Mouse (Mus musculus) embryo, embryonic 9.5 days (tissue): ENCODE measurements around the gene Pot1a.
A peak's percentile ranks its signal among the peaks of the same experiment; 100 is the strongest.

Source experiments
- DNase-seq: peaks from one replicate; pipeline ENCODE4 v3.0.0-alpha.2; 2017; ENCODE audit errors: extremely low spot score

Gene Pot1a

GRCm38 (mm10) chr6:25808806-25809495, at the start of gene Pot1a:
Pot1a (minus strand) TSS chr6:25809246.
- peak; percentile 95 for DNase-seq

DNA sequence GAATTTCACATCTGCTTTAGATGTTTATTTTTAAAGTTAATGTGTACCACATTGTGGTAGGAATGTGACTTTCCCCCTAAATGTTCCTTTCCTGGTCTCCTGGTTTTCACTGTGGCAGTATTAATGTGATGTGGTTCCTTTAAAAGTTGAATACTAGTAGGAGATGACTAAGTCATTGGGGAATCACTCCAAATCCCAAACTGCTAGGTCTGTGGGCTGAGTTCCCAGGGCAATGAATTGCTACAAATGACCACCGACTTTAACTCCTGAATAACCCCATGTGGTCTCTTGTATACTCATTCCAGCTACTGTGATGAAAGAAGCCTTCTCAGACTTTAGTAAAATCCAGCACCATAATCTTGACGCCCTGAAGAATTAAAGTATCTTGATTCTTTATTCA, 27.2 kb upstream of the Pot1a start:
- DNase-seq: no peak

DNA sequence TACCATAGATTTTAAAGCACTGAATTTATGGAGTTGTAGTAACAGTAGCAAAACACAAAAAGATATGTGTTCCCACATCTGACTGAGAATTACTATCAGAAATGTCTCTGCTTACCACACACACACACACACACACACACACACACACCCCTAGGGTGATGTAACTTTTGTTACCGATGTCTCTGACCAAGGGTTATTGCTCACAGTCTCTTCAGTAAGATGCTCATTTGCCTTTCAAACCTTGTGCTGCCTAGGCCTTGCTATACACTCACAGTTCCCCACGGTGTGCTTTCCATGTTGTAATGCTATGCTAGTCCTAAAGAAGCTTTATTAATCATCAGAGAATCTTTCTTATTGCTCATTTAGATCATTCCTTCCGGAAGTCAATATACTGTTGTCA, 3.0 kb downstream of the Pot1a start:
- DNase-seq: no peak

GRCm38 (mm10) chr6:25802269-25802668, 6.8 kb downstream of the Pot1a start:
- DNase-seq: no peak

- DNase-seq: no peak
These were observed 7.8 kb downstream of the Pot1a start for GRCm38 (mm10) chr6:25801230-25801629.

DNA sequence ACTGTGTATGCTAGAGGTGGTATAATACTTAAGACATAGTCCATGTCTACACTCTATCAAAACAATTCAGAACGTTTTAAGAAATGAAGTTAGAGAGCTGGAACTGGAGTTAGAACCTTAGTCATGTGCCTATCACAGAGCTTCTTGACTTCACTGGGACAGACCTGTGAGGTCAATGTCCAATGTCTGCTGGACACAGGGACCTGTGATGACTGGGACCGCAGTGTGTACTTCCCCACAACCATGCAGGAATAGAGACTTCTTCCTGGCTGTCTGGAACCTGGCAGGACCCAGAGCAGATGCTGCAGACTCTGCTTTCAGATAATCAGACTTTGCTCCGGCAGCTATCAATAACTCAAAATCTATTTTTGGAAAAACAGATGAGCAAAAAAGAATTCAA, 40.8 kb downstream of the Pot1a start:
- no peak for DNase-seq

DNA sequence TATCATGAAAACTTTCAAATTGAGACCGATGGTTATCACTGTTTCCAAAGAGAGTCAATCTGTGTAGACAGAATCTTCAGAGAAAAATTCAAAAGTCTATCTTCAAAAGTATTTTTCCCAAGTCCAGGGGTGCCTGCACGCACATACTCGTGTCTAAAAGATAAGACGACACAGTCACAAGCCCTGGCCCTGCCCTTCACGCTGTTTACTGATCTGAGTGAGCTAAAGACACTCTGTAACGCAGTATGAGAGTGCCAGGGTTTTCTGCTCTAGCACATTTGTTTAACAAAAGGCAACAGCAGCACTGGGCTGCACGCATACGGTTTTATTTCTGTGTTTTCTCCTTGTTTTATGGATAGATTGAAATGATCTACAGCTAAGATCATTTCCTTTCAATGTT, 41.5 kb downstream of the Pot1a start:
- DNase-seq: no peak

GRCm38 (mm10) chr6:25767073-25767472, 42.0 kb downstream of the Pot1a start:
- peak; percentile 20 for DNase-seq

- no peak for DNase-seq
These were observed 42.8 kb downstream of the Pot1a start for GRCm38 (mm10) chr6:25766283-25766682.

GRCm38 (mm10) chr6:25752651-25753050, 56.4 kb downstream of the Pot1a start:
- DNase-seq: no peak

GRCm38 (mm10) chr6:25736533-25736932, 72.5 kb downstream of the Pot1a start:
- no peak for DNase-seq

DNA sequence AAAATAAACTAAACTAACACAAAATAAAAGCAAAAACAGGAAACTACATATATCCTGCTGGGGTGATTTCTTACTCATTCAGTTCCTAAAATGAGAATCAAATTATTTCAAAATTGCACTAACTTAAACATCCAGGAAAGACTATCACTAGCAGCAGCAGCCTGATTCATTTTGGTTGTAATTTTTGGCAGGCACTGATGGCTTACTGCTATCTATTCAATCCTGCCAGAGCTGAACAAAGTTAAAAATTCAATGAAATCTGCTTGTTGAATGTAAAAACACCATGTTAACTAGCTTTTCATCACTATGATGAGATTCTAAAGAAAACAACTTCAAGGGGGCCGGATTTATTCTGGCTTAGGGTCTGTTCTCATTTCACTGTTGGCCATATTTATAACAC, 82.5 kb downstream of the Pot1a start:
- DNase-seq: no peak

- no peak for DNase-seq
These were observed 98.4 kb downstream of the Pot1a start for GRCm38 (mm10) chr6:25710601-25711000.

GRCm38 (mm10) chr6:25709250-25709895, 99.7 kb downstream of the Pot1a start:
- peak; percentile 7 for DNase-seq

DNA sequence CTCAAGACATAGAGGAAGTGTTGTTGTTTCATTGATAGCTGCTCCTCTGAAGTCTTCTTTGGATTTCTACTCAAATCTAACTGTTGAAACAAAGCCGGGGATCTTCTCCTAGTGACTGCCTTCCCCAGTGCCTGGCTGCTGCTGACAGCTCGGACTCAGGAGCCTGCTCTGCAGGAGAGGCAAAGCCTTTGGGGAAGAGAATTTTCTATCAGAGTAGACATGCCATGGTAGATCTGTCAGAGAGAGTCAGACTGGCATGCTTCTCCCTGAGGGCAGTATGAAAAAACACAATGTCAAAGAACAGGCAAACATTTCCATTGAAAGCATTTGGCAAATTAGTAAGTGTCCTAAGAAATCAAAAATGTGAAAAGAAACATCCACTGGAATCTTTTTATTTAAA, 109.1 kb downstream of the Pot1a start:
- no peak for DNase-seq
